Mouse (Mus musculus) heart, embryonic 16.5 days (tissue): Measurements from ENCODE around the gene Sept6. TPM values are rescaled to one million over a fixed set of nuclear protein-coding genes. Genes with fewer than 3 reads are reported as not detected.

Source experiments
- ATAC-seq: fragments of 200-750 bp; cut with Nextera tagmentation; replicated peaks from 2 replicates; pipeline ENCODE4 v1.8.0; 2017; ENCODE audit warnings: moderate number of reproducible peaks; ENCODE audit not compliant: insufficient read depth, low FRiP score; ENCODE audit errors: extremely low read depth
- H3K27ac ChIP-seq: fragments of 300-500 bp; sonication (generic); 2 replicates; pipeline ENCODE4 v1.5.1; 2014; ENCODE audit warnings: mild to moderate bottlenecking, low read length, control low read depth, moderate library complexity
- H3K27me3 ChIP-seq: fragments of 300-500 bp; sonication (generic); 2 replicates; pipeline ENCODE4 v1.6.1; 2014; ENCODE audit warnings: low read length, mixed read lengths; ENCODE audit not compliant: control insufficient read depth, insufficient read depth
- H3K36me3 ChIP-seq: fragments of 300-500 bp; sonication (generic); 2 replicates; pipeline ENCODE4 v1.6.1; 2014; ENCODE audit not compliant: control insufficient read depth, insufficient read depth
- H3K4me1 ChIP-seq: fragments of 300-500 bp; sonication (generic); 2 replicates; pipeline ENCODE4 v1.6.1; 2014; ENCODE audit warnings: low read length, mixed read lengths; ENCODE audit not compliant: control insufficient read depth, insufficient read depth
- H3K4me2 ChIP-seq: fragments of 300-500 bp; sonication (generic); 2 replicates; pipeline ENCODE4 v1.6.1; 2014; ENCODE audit warnings: low read depth, mild to moderate bottlenecking, control low read depth, low read length
- H3K4me3 ChIP-seq: fragments of 300-500 bp; sonication (generic); 2 replicates; pipeline ENCODE4 v1.5.1; 2014; ENCODE audit warnings: mild to moderate bottlenecking, control low read depth, low read length
- H3K9ac ChIP-seq: fragments of 300-500 bp; sonication (generic); 2 replicates; pipeline ENCODE4 v1.6.1; 2014; ENCODE audit warnings: low read length, control low read depth
- H3K9me3 ChIP-seq: fragments of 300-500 bp; sonication (generic); replicated peaks from 2 replicates; pipeline ENCODE4 v1.6.1; 2016; ENCODE audit warnings: low read length; ENCODE audit not compliant: control insufficient read depth
- WGBS: fragments of 180-500 bp; shearing (Covaris S2); extraction: QIAGEN DNeasy Blood & Tissue Kit; methylation state at CpG from one replicate; pipeline ENCODE4 v1.1.7; 2014; 5-methylcytosine and 5-hydroxymethylcytosine counted together
- polyA plus RNA-seq: library from polyadenylated mRNA; unstranded; fragments of >200 nt; fragmentation: Nextera tagmentation; extraction: Ambion mirVana; gene quantifications from 2 replicates; pipeline ENCODE4 v1.2.1, GENCODE M21; 2015

Sept6 gene
- polyA plus RNA-seq, 1 experiment from 2014 or later = 50.3 TPM

- Histone ChIP-seq H3K4me2 (peak overlapping the region; percentile 49), H3K9me3 (no peaks in the 10 kb centered on the region), H3K4me1 (peaks cover 6% of the 10 kb centered on the region), H3K9ac (peak overlapping the region; percentile 64), H3K4me3 (peak overlapping the region; percentile 54), H3K27ac (no peak overlapping the region; the same call in 1 of the 2 replicates), H3K27me3 (no peaks in the 10 kb centered on the region), H3K36me3 (no peaks in the 10 kb centered on the region)
- 49% methylated on average over 8 of the region's 8 CpGs for WGBS
- ATAC-seq = no peak
These were observed 126.8 kb downstream of the Sept6 start for GRCm38 (mm10) chrX:36864609-36865328.

GRCm38 (mm10) chrX:36863766-36864608 lies 127.6 kb downstream of the Sept6 start:
- no peaks in the 10 kb centered on the region for H3K36me3 ChIP-seq
- H3K27me3 ChIP-seq = no peaks in the 10 kb centered on the region
- H3K27ac ChIP-seq = peak overlapping the region; percentile 78
- peak overlapping the region; percentile 69 for H3K9ac ChIP-seq
- peak; percentile 78 for ATAC-seq
- no peaks in the 10 kb centered on the region for H3K9me3 ChIP-seq
- peaks cover 6% of the 10 kb centered on the region for H3K4me1 ChIP-seq
- 13% methylated on average over 43 of the region's 44 CpGs for WGBS
- H3K4me3 ChIP-seq = peak overlapping the region; percentile 54
- H3K4me2 ChIP-seq = peak overlapping the region; percentile 61

Other genes with a start within 250 kb of the Sept6 start
- gene Slc25a43, start 248.1 kb downstream of the Sept6 start, polyA plus RNA-seq = 3.1 and 3.9 TPM in 2 replicates
- gene Slc25a5, start 196.1 kb downstream of the Sept6 start, polyA plus RNA-seq = 1,229 and 1,290 TPM in 2 replicates
- 137 and 144 TPM in 2 replicates for gene Ube2a, start 117.9 kb downstream of the Sept6 start, polyA plus RNA-seq
- 19.4 and 20.4 TPM in 2 replicates for gene C330007P06Rik, start 117.7 kb downstream of the Sept6 start, polyA plus RNA-seq
- gene Nkrf, start 88.9 kb downstream of the Sept6 start, polyA plus RNA-seq = 0.63 and 0.72 TPM in 2 replicates
- 0.15 and 0.24 TPM in 2 replicates for gene Sowahd, start 57.1 kb upstream of the Sept6 start, polyA plus RNA-seq
- gene Rpl39, start 93.6 kb upstream of the Sept6 start, polyA plus RNA-seq = 275 and 291 TPM in 2 replicates
- 13.5 and 13.6 TPM in 2 replicates for gene Upf3b, start 118.5 kb upstream of the Sept6 start, polyA plus RNA-seq
- 10.3 and 13.2 TPM in 2 replicates for gene Nkap, start 135.0 kb upstream of the Sept6 start, polyA plus RNA-seq
- 0.19 TPM in 1 of 2 replicates, not detected in the other for gene Akap14, start 177.0 kb upstream of the Sept6 start, polyA plus RNA-seq
- 767 and 842 TPM in 2 replicates for gene Ndufa1, start 199.4 kb upstream of the Sept6 start, polyA plus RNA-seq
- 5.5 and 7.1 TPM in 2 replicates for gene Rnf113a1, start 199.5 kb upstream of the Sept6 start, polyA plus RNA-seq
- gene Gm9, start 219.2 kb upstream of the Sept6 start, polyA plus RNA-seq = not detected in 2 replicates
- gene Rhox1, start 230.5 kb upstream of the Sept6 start, polyA plus RNA-seq = not detected in 2 replicates